Mouse (Mus musculus) cerebellum, adult 2 months (tissue): ENCODE data around the gene Ankrd52. TPM values are rescaled to one million over a fixed set of nuclear protein-coding genes. Genes with fewer than 3 reads are reported as not detected.

ENCODE experiments used
- DNase-seq, 2 experiments: peaks; one replicate each; pipeline ENCODE4 v3.0.0; 2021
- H3K27ac ChIP-seq: fragments of 200-500 bp; 2 replicates; pipeline ENCODE4 v1.5.1; 2012; ENCODE audit warnings: low read length, control low read depth, inconsistent platforms; ENCODE audit not compliant: insufficient read depth
- H3K27me3 ChIP-seq: fragments of 200-500 bp; 2 replicates; pipeline ENCODE4 v1.6.1; 2012; ENCODE audit warnings: inconsistent platforms, mild to moderate bottlenecking, low read length, moderate library complexity; ENCODE audit not compliant: control insufficient read depth, insufficient read depth
- H3K4me1 ChIP-seq: fragments of 200-500 bp; 2 replicates; pipeline ENCODE4 v1.6.1; 2011; ENCODE audit warnings: low read length; ENCODE audit not compliant: control insufficient read depth, insufficient read depth
- H3K4me3 ChIP-seq: fragments of 200-500 bp; replicated peaks from 2 replicates; pipeline ENCODE3; 2011; ENCODE audit warnings: mild to moderate bottlenecking, low read depth, low read length, control low read depth; ENCODE audit not compliant: insufficient read depth
- CTCF ChIP-seq: fragments of 200-500 bp; IDR thresholded peaks from 2 replicates; pipeline ENCODE4 v1.5.1; 2011; ENCODE audit warnings: low read depth, mild to moderate bottlenecking, control low read depth, low read length, moderate library complexity, borderline replicate concordance; ENCODE audit not compliant: insufficient read depth
- POLR2A ChIP-seq: fragments of 200-500 bp; IDR thresholded peaks from 2 replicates; pipeline ENCODE4 v1.6.1; 2011; ENCODE audit warnings: low read length, control low read depth, borderline replicate concordance; ENCODE audit not compliant: insufficient read depth
- WGBS: fragments of 180-500 bp; shearing (Covaris S2); methylation state at CpG from one replicate; pipeline ENCODE4 v1.1.7; 2018; 5-methylcytosine and 5-hydroxymethylcytosine counted together
- polyA plus RNA-seq: library from polyadenylated mRNA; depleted of rRNA; stranded (reverse); fragments of >200 nt; gene quantifications from 2 replicates; pipeline ENCODE4 v1.2.3, GENCODE M21; 2012

The Ankrd52 gene
- polyA plus RNA-seq, 1 experiment: 40.6 TPM

DNA sequence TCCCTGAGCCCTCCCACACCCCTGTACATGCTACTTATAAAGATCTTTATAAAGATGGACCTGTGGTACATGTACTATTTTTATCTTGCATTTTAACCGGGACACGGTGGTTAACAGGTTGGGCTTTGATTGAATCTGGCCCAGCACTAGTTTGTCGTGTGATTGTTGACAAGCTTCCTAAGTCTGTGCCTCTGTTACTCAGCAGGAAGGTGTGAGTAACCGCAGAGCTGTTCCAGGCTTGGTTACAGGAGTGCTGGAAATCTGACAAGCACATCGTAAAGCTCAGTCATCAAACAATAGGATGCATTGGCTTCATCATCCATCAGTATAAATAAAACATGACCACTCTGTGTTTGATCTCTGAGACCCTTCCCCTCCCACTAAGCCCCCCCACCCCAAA, 45.5 kb downstream of the Ankrd52 start:
- H3K27me3 ChIP-seq: no peaks in the 10 kb centered on the region
- peaks cover 4% of the 10 kb centered on the region; the same call in 1 of the 2 replicates for H3K4me1 ChIP-seq
- no peak overlapping the region for H3K4me3 ChIP-seq
- no peak overlapping the region; the same call in 1 of the 2 replicates for H3K27ac ChIP-seq
- TF ChIP-seq CTCF: no peak
- no peak for TF ChIP-seq POLR2A
- peak in 1 of 2 experiments; percentile 78 for DNase-seq
- WGBS: 7% methylated on average over 5 of the region's 5 CpGs

DNA sequence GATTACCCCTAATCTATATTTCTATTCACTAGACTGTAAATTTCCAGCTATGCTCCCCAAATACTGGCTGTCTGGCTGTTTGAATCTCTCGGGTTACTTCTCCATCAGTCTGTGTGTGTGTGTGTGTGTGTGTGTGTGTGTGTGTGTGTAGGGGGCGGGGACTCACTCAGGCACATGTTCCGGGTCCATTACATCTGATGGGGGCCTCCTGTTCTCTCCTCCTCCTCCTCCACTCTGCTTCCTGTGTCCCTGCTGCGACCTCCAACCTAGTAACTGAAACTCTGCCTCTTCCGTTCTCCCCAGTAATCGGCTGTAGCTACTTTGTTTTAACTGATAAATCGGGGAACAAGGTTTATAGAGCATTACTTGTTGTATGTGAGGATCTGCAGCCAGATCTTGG, 47.7 kb downstream of the Ankrd52 start:
- TF ChIP-seq CTCF (no peak), POLR2A (no peak)
- Histone ChIP-seq H3K27me3 (no peaks in the 10 kb centered on the region), H3K4me3 (no peak overlapping the region), H3K27ac (no peak overlapping the region), H3K4me1 (peaks cover 4% of the 10 kb centered on the region; the same call in 1 of the 2 replicates)
- DNase-seq: no peak
- WGBS: 75% methylated on average over 7 of the region's 7 CpGs

DNA sequence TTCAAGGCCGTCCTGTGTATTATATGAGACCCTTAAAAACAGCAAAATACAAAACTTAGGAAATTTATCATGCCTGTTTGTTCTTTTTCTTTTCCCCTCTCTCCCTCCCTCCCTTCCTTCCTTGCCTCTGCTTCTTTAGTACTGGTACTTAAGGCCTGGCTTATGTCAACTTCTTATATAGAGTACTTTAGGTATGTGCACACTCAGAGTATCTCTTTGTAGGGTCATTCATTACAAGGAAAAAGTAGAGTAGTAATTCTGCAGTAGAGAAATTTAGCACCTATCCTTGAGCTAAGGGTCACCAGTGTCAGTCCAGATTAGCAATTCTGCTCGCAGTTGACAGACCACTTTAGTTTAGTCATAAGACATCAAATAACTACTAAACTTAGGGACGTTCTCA, 48.3 kb downstream of the Ankrd52 start:
- WGBS: 93% methylated on average over 3 of the region's 3 CpGs
- Histone ChIP-seq H3K4me3 (no peak overlapping the region), H3K27me3 (no peaks in the 10 kb centered on the region), H3K27ac (no peak overlapping the region), H3K4me1 (peaks cover 4% of the 10 kb centered on the region; the same call in 1 of the 2 replicates)
- DNase-seq: no peak
- TF ChIP-seq POLR2A (no peak), CTCF (no peak)

DNA sequence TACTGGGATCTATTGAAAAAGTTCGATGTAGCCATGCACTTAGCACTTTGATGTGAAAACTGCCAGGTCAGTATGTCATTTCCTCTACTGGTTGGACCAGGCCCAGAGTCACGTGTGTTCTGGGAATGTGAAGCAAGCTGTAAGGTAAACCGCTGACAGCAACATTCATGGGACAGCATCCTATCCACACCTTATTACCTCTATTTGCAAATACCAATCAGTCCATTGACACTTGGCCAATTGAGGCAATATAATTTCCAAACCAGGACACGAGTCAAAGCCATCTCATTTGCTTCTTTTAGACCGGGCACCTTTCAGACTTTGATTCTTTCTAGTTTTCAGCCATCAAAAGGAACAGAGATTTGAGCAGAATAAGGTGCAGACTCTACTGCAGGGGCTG, 52.1 kb downstream of the Ankrd52 start:
- no peaks in the 10 kb centered on the region for H3K27me3 ChIP-seq
- WGBS: 86% methylated on average over 5 of the region's 5 CpGs
- no peak for DNase-seq
- H3K4me3 ChIP-seq: no peak overlapping the region
- H3K4me1 ChIP-seq: no peaks in the 10 kb centered on the region; the same call in 1 of the 2 replicates
- H3K27ac ChIP-seq: no peak overlapping the region
- TF ChIP-seq POLR2A (no peak), CTCF (no peak)

DNA sequence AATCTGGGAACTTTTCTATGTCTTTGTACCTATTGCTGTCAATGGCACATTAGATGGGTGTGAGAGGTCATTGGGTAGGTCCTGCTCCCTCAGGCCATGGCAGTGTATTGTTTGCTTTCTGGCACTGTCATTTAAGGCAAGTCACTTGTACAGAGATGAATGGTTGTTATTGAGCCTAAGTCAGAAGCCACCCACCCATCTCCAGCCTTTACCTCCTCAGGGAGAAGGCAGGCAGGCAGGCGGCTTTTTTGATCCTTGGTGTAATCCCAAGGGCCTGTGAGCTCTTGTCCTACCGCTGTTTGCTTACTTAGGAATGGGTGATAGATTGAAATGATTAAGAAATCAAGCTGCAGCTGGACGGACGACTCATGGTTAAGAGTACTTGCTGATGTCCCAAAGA, 52.5 kb downstream of the Ankrd52 start:
- Histone ChIP-seq H3K4me1 (no peaks in the 10 kb centered on the region; the same call in 1 of the 2 replicates), H3K27me3 (no peaks in the 10 kb centered on the region), H3K4me3 (no peak overlapping the region), H3K27ac (no peak overlapping the region)
- WGBS: 92% methylated on average over 4 of the region's 4 CpGs
- TF ChIP-seq CTCF: no peak
- TF ChIP-seq POLR2A: no peak
- DNase-seq: no peak

DNA sequence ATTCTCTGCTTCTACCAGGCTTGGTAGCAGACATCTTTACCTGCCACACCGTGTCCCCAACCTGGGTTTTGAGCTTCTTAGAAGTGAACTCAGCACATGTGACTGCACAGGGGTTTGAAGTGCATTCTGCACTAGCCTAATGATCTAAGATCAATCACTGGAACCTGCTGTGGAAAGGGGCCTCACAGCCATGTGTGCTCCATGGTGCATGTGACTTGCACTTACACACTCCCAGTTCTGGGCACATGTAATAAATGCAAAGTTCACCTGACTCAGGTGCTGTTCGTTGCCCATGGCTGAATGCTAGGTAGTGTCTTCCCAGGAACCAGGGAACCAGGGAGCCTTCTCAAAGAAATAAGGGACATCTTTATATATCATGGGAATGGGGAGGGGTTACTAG, 56.5 kb downstream of the Ankrd52 start:
- Histone ChIP-seq H3K27me3 (no peaks in the 10 kb centered on the region), H3K4me3 (no peak overlapping the region), H3K27ac (no peak overlapping the region), H3K4me1 (peaks cover 34% of the 10 kb centered on the region)
- TF ChIP-seq CTCF: no peak
- no peak for TF ChIP-seq POLR2A
- no peak for DNase-seq
- 89% methylated on average over 2 of the region's 2 CpGs for WGBS

DNA sequence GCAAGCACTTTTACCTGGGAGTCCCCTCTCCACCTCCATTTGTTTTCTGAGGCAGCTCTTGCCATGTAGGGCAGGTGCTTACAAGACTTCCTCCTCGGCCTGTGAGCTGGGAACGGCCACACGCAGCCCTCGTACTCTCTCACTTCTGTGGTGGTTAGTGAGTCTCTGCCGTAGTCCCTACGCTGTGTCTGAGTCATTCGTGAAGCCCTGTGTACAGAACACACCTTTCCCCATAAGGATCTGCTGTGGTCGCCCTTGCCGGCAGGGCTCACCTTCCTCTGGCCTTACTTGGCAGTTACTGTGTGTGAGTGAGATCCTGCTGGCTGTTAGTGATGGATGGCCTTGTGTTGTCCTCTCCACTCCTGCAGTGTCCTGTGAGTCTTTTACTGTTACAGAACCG, 57.8 kb downstream of the Ankrd52 start:
- WGBS: 43% methylated on average over 10 of the region's 10 CpGs
- TF ChIP-seq POLR2A (no peak), CTCF (no peak)
- peak overlapping the region; percentile 62 for H3K27ac ChIP-seq
- H3K4me1 ChIP-seq: peaks cover 39% of the 10 kb centered on the region
- H3K27me3 ChIP-seq: no peaks in the 10 kb centered on the region
- DNase-seq: peak; percentile 39 to 46
- no peak overlapping the region for H3K4me3 ChIP-seq

DNA sequence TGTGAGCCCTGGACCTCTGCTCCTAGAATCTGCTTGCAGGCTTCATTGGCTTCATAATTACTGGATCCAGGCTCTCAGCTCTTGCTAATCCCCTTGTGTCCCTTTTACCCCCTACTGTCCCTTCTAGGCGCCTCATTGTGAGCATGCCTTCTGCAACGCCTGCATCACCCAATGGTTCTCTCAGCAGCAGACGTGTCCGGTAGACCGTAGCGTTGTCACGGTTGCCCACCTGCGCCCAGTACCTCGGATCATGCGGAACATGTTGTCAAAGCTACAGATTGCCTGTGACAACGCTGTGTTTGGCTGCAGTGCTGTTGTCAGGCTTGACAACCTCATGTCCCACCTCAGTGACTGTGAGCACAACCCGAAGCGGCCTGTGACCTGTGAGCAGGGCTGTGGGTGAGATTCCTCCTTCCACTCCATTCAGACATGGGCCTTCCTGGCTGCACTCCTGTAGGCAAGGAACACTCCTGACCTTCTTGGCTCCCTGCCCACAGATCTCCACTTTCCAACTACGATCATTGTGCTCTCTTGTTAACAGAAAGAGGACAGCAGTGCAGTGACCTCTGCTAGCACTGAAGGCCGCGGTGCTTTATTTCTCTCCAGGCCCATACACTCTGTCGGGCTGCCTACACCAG, 58.4 kb downstream of the Ankrd52 start:
- H3K4me1 ChIP-seq: peaks cover 39% of the 10 kb centered on the region
- H3K27ac ChIP-seq: peak overlapping the region; percentile 62
- DNase-seq: peak; percentile 73 to 78

More for the DNA sequence above, 58.4 kb downstream of the Ankrd52 start:
- Histone ChIP-seq H3K4me3 (no peak overlapping the region), H3K27me3 (no peaks in the 10 kb centered on the region)
- TF ChIP-seq POLR2A (no peak), CTCF (no peak)
- WGBS: 24% methylated on average over 17 of the region's 17 CpGs
